Mouse (Mus musculus) adrenal gland, postnatal 4 days (tissue): ENCODE data around the gene 1700061G19Rik. TPM values are rescaled to one million over a fixed set of nuclear protein-coding genes. Genes with fewer than 3 reads are reported as not detected.
"Not testable (repeated sequence)": the region's sequence is repeated elsewhere in the genome, so short reads cannot be mapped to it uniquely, and the experiment has no call there.

Experiments used
- DNase-seq, 2 experiments: peaks; one replicate each; pipeline ENCODE4 v3.0.0; 2021 to 2022; ENCODE audit warnings: low spot score in 2 of 2, mixed read lengths in 2 of 2
- total RNA-seq, 2 experiments: library from RNA; stranded (reverse); gene quantifications; 2 replicates each; pipeline ENCODE4 v1.2.3; 2021

Gene 1700061G19Rik
- total RNA-seq, 2 experiments from 2014 or later = 1.1 to 2.7 TPM

DNA sequence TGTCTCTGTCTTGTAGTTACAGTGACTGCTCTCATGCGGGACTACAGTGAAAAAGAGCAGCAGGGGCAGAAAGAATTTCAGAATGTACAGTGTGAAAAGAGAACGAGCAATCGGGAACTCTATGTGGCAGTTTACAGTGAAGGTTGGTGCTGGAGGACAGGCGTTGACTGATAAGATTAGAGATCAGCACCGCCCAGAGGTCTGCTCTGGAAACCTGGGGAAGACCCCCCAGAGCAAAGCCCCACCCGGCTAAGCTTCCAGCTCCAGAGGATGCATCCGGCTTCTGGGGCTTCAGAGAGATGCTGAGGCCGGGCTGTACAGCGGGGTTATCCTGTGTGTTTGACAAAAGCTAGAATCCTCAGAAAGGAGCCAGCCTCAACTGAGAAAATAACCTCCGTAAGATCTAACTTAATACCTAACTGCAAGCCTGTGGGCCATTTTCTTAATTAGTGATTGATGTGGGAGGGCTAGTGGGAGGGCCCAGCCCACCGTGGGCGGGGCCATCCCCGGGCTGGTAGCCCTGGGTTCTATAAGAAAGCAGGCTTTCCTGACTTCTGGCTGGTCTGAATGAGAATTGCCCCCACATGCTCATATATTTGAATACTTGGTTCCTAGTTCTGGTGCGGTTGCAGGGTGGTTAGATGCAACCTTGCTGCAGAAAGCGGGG lies 4.9 kb upstream of the 1700061G19Rik start:
- DNase-seq = no peak

DNA sequence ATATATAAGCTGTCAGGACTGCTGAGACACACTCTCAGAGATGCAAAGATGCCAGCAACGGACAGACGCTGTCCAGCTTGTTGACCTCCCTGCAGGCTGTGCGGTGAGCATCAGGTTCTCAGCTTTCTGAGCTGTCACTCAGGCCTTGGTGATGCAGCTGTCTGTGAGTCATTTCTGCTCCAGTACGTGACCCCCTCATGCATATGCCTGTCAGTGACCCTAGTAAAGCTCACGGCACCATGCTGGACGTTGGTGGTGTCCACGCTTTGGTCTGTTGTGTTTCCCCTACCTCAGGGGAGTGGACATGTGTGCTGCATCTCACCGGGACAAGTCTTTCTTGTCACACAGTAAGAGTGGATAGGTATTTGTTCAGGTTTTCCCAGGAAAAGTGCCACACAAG lies 3.5 kb upstream of the 1700061G19Rik start:
- no peak for DNase-seq

DNA sequence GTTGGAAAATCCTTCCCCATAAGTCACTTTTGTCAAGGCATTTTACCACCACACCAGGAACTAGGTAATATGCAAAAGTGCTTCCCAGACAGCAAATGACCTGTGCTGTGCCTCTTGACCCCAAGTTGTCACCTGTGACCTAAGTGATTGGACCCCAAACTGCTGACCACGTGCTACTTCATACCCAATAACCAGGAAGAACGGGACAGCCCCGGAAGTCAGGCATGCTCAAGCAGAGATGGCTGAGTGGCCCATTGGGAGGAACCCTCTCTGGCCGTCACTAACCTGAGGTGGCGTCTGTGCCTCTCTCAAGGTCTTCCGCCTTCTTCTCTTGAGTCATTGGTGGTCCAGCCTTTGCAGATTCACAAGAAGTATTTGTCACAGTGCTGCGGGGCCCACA lies 2.8 kb upstream of the 1700061G19Rik start:
- DNase-seq = no peak

DNA sequence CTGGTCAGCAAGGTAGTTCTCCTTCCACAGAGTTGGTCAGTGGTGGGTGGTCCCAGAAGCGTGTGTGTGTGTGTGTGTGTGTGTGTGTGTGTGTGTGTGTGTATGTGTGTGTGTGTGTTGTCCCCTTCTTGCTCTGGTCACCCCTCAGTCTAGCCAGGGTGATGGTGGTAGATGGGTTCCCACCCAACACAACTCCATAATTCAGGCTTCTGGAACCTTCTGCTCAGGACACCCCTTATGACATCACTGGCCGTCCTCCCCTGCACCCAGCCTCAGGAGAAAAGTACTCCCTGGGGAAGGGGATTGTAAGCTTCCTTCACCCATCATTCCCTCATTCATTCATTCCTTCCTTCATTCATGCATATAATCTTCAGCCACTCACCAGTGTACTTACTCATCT lies 1.0 kb upstream of the 1700061G19Rik start, which contains the start of gene Acsbg2:
Gene Acsbg2 (minus strand): TSS at position 211 of the 400 bp plus-strand sequence.
- no peak for DNase-seq

DNA sequence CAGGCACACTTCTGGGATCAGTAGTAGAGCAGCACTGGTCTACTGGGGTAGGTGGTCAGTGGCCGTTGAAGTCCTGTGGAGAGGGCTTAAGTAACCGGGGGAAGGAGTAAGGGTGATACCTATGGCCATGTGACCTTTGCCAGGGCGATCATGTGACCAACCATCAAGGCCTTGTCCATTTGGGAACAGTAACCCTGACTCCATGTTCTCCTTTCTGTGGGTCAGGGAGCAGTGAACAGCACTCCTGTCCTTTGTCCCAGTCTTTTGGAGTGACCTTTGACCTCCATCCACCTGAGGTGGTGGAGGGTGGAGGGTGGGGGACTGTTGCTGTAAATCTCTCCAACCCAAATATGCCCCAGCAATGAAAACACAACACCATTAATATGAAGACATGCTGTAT lies 1.2 kb downstream of the 1700061G19Rik start:
- DNase-seq = no peak

DNA sequence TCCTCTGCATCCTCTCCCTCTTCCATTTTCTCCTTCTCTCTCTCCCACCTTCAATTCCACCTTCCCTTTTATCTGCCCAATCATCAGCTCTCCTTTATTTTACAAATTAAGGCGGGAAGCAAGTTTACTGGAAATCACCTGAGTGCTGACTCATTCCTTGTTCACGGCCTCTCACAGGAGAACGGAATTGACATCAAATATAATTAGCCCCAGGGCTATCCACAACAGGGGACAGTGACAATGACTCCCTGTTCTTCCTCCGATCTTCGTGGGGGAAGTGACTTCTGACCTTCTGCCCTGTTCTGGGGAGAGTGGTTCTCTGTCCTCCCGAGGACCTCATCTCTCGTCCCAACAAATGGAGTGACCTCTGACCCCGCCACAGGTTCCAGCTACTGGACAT lies 1.7 kb downstream of the 1700061G19Rik start:
- DNase-seq = no peak

DNA sequence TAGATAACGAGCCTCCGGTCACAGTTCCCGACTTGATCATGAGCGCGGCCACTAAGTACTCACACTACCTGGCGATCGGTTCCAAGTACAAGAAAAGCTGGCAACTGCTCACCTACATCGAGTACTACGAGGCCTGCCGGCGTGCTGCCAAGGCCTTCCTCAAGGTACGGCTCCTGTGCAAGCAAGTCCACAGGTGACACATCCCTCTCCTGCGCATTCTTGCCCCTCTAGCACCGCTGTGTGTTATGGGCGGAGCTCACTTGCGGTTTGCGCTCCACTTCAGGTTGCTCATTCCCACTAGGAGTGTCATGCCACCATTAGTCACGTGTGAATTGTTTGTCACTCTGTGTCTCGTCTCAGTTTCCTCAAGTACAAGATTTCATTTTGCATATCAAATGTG lies 2.1 kb downstream of the 1700061G19Rik start:
- DNase-seq = no peak

DNA sequence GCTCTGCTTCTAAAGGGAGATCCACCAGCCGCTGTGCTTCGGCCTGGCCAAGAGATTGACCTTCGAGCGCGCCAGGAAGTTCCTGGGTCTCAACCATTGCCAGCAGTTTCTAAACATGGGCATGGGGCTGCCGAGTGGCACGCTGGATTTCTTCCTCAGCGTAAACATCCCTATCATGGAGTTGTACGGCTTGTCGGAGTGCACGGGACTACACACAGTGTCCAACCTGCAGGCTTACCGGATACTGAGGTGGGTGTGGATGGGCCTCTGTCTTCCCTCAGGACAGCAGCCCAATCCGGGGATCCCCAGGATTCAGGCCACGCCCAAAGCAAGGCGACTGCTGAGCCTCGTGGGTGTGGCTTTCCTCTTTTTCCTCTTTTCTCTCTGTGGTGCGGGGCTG lies 8.3 kb downstream of the 1700061G19Rik start:
- no peak for DNase-seq

DNA sequence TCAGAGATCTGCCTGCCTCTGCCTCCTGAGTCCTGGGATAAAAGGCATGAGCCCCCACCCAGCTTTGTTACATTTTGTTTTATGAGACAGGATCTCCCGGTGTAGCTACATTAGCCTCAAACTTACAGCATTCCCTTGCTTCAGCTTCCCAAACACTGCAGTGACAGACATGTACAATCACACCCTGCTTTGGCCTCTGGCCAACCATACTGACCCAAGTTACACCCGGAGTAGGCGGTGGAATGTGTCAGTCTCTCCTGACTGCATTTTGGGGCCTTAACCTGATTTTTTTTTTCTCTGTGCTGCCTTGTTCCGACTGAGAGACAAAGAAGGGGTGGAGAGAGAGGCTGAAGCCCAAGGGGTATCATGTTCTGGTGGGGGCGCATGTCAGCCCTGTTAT lies 9.1 kb downstream of the 1700061G19Rik start:
- DNase-seq = no peak

DNA sequence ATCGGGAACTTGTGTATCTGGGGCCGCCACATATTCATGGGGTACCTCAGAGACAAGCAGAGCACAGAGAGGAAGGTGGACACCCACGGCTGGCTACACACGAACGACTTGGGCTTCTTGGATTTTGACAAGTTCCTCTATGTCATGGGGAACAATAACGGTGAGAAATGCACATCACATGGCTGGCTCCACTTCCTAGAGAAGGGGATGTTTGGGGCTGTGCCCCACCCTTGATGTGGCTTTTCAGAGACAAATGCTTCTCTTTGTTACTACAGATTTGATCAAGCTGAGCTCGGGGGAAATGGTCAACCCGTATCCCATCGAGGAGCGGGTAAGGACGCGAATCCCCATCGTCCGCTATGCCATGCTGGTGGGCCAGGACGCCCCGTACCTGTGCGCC lies 9.5 kb downstream of the 1700061G19Rik start:
- DNase-seq = no peak

DNA sequence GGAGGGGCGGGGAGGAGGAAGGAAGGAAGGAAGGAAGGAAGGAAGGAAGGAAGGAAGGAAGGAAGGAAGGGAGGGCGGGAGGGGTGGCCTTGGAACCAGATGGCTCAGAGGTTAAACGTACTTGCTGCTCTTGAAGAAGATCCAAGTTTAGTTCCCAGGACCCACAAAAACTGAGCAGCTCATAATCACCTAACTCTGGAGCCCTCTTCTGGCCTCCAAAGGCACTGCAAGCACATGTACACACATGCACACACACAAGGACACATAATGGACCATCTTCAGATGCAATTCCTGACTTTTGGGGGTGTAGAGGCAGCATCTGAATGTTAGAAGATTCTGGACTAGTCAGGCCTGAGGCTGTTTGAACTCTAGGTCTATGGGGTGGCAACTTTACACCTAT lies 12.8 kb downstream of the 1700061G19Rik start:
- no peak for DNase-seq

DNA sequence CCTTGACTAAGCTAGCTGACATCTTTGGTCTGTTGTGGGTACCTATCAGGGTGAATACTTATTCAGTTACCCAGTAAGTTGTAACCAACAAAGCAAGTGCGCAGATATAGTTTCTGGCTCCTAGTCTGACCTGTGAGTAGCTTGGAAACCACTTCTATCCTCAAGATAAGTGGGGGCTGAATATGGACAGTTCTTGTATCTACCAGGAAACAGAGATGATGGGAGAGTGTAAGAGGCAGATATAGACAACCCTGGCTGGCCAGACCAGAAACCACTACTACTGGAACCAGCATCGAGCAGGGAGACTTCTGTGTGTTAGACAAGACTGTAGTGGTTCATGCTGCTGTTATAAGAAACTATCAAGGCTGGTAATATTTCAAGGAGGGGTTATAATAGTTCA lies 14.7 kb downstream of the 1700061G19Rik start:
- no peak for DNase-seq

DNA sequence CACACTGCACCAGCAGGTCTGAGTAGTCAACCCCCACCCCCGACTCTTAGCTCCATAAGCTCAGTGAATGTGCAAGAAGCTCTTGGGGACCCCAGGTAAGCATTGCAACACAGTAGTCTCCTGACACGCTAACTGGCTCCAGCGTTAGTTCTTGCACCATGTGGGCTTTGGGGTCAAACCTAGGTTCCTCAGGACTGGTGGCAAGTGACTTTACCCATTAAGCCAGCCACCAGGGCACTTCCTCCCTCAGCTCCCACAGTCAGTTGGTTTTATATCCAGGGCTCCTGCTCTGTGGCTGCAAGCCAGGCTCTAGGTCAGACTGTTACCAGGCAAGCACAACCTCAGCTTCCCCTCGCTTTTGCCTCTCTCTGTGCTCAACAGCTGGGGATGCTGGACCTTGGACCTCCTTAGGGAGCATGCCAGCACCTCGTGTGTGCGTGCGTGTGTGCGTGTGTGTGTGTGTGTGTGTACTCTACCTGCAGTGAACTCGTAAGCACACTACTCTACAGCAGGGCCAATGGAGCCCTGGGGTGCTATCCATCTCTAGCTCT lies 20.2 kb downstream of the 1700061G19Rik start:
- DNase-seq = no peak

DNA sequence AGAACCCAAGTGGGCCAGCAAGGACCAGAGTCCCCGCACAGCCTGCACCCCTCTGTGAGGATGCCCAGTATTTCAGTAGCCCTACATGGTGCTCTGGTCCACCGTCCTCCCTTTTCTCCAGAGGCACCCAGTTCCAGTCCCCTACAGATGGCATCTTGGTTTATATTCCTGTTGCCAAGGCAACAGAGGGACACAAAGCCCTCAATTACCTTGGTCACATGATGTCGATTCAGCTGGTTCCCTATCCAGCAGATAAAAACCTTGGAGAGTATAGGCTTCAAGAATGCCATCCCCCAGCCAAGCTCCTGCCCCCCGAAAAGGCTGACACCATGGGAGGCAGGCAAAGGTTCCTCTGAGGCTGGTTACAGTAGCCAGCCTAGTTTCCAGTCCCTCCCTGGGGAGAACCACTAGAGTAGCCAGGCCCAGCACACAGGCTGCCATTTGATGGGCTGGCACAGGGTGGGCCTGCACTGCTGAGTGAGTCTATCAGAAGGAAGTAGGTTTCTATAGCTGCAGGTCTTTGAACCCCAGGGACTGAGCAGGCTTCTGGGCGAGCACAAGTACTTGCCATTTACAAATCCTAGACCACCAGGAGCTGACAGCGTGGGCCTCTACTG lies 21.3 kb downstream of the 1700061G19Rik start:
- no peak for DNase-seq

DNA sequence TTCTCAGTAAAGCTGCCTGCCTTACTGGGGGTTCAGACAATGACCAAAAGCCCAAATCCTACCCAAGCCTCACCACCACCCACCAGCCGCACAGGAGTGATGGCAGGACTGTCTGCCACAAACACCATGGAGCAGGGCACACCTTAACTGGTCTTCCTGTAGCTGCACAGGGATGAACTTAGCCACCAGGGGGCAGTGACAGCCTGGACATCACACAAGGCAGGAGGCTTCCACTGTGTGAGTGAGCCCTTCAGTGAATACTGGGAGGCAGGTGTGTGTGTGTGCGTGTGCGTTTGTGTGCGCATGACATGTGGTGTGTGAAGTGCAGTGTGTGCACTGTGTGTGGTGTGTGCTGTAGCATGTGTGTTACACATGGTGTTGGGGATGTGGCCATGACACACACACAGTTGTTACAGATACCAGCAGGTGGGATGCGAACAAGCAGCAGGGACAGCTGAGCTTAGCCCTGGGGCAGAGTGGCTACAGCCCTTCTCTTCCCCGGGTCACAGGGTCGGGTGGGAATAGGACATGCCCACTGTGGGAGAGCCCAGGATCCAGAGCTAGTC lies 22.4 kb downstream of the 1700061G19Rik start:
- peak in 1 of 2 experiments; percentile 67 for DNase-seq

DNA sequence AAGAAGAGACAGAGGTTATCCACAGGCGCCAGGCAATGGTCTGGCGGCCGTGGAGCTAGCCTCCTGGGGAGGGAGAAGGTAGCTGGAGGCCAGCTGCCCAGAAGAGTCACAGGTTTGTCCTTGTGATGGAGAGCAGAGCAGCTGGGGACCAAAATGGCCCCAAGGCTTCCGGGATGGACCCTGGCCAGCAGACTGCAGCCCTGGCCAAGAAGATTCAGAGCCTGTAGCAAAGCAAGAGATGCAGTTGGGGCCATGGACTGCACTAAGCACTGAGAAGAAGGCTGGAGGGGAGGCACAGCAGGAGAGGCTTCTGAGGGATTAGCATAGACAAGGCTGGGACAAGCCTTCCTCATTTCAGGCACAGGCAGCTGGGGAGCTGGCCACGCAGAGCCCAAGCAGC lies 27.4 kb downstream of the 1700061G19Rik start:
- no peak for DNase-seq

DNA sequence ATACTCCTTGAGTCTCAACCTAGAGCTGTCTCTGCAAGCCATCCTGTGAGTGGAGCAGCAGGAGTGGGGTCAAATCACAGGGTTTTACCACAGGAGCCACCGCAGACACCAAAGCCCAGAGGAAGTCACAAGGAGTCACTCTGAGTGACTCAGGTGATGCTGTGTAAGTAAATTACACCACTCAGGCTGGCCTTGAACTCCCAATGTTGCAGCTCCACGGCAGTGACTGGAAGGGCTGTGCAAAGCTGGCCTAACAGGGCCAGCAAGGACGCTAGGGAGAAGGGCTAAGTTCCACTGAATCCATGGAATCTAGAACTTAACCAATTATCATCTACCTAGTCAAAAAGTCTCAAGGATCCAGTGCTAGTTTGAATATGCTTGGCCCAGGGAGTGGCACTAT lies 30.9 kb downstream of the 1700061G19Rik start:
- DNase-seq = no peak

DNA sequence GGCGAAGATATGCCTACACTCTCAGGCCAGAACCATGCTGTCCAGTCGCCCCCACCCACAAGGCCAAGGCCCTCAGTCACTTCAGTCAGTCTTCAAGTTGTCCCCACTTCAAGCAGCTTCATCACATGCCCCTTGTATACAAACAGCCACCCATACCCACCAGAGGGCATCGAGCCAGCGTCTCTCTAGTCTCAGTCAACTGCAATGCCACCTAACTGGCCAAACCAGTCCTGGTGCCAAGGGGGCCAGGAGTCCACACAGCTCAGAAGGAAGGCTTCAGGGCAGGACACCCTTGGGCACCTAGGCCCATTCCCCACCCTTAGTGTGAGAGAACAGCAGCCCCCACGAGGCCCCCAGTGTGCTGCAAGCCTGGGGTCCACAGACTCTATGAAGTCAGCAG lies 31.8 kb downstream of the 1700061G19Rik start:
- no peak for DNase-seq

DNA sequence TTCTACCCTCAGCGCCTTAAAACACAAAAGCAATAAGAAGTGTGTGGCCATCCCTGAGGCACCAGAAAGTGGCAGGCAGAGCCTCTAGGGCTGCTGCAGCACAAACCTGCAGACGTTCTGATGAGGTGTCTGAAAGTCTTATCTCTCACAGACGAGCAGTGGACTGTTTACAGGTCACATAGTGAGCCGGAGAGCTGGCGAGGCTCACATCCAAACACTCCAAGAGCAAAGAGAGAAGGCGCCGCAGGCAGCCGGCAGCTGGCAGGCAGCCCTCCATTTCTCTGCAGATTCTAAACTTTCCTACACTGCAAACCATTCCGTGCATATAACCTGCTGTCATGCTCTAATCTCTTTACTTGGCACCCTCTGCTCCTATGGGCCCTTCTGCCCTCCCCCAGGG lies 32.6 kb downstream of the 1700061G19Rik start:
- DNase-seq = no peak

DNA sequence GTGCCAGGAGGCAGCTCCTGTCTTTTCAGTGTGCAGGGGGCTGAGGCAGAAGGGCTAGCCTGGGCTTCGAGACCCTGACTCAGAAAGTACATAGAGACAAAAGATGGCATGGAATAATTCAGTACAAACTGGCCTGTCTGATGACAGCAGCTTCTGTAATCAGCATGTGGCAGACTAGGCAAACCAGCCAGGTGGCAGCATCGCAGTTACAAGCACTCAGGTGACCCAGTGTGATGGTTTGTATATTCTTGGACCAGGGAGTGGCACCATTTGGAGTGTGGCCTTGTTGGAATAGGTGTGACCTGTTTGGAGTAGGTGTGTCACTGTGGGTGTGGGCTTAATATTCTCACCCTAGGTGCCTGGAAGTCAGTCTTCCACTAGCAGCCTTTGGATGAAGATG lies 34.5 kb downstream of the 1700061G19Rik start:
- not testable (repeated sequence) for DNase-seq

DNA sequence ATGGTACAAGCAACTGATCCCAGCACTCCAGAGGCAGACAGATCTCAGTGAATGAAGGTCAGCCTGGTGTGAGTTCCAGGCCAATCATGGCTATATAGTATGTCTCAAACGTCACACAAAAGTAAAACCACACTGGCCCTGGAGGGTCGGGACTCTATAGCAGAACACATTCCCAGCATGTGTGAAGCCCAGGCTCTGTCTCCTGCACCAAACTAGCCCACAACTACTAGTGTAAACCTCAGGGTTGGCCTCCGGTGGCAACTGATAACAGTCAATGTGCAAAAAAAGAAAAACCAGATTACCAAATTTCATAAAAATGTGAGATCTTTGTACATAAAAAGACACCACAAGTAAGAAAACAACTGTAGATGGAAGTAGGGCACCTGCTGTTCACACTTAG lies 37.7 kb downstream of the 1700061G19Rik start:
- DNase-seq = no peak

DNA sequence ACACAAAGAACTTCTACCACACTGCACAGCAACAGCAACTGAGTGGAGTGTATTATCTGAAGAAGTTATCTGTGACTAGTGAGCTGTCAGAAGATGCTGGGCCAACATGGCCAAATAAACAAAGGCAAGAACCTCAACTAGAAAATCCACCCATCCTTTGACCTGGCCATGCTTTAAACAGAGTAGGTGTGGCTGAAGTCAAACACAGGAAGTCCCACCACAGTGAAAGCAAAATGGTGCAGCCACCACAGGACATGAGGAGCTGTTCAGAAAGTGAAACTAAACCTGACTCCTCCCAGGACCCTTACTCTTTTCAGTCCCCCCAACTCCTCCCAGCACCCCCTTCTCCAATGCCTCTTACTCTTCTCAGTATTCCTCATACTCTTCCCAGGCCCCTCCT lies 38.2 kb downstream of the 1700061G19Rik start:
- no peak for DNase-seq

DNA sequence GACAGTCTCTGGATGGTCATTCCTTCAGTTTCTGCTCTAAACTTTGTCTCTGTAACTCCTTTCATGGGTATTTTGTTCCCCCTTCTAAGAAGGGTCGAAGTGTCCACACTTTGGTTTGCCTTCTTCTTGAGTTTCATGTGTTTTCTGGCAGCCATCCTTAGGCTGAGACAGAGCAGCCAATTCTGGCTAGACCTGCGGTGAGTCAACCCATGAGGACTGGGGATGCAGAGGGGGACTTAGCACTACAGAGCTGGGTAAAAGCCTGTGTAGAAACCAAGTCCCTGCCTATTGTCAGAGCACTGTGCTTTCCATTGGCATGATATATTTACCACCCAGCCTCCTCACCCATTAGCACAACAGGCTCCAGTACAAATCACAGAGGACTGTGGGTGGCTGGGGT lies 41.9 kb downstream of the 1700061G19Rik start:
- no peak for DNase-seq
